Mouse (Mus musculus): ENCODE data around the gene Dusp18. TPM values are rescaled to one million over a fixed set of nuclear protein-coding genes. Genes with fewer than 3 reads are reported as not detected.

Dusp18 gene
- polyA plus RNA-seq, 1 experiment from 2014 or later = 24.7 TPM

- H3K36me3 ChIP-seq = no peaks in the 10 kb centered on the region
- H3K4me3 ChIP-seq = no peak overlapping the region
- no peak for ATAC-seq (ENCODE audit: low read depth)
- WGBS = 86% methylated on average over 3 of the region's 3 CpGs
- no peak overlapping the region for H3K4me2 ChIP-seq
- H3K27me3 ChIP-seq = no peaks in the 10 kb centered on the region
- H3K9ac ChIP-seq = no peak overlapping the region
- H3K9me3 ChIP-seq = no peaks in the 10 kb centered on the region
- peaks cover 9% of the 10 kb centered on the region for H3K4me1 ChIP-seq (replicated peaks)
- H3K27ac ChIP-seq (replicated peaks) = no peak overlapping the region
These were observed 41.3 kb downstream of the Dusp18 start for GRCm38 (mm10) chr11:3936318-3936717.

- H3K9me3 ChIP-seq = no peaks in the 10 kb centered on the region
- H3K4me1 ChIP-seq (replicated peaks) = 0 out of 2 replicates have a peak, but pooled peaks cover under 1% of the 10 kb centered on the region
- H3K36me3 ChIP-seq = no peaks in the 10 kb centered on the region
- H3K27me3 ChIP-seq = no peaks in the 10 kb centered on the region
- H3K27ac ChIP-seq (replicated peaks) = no peak overlapping the region
- no peak overlapping the region for H3K9ac ChIP-seq
- no peak overlapping the region for H3K4me3 ChIP-seq
- no peak overlapping the region for H3K4me2 ChIP-seq
- WGBS = 85% methylated on average over 13 of the region's 13 CpGs
- no peak for ATAC-seq (ENCODE audit: low read depth)
These were observed 42.4 kb downstream of the Dusp18 start for GRCm38 (mm10) chr11:3937321-3937874.

GRCm38 (mm10) chr11:3941371-3941770, 46.3 kb downstream of the Dusp18 start:
- Histone ChIP-seq H3K4me2 (no peak overlapping the region), H3K27me3 (no peaks in the 10 kb centered on the region), H3K4me3 (no peak overlapping the region), H3K9me3 (no peaks in the 10 kb centered on the region), H3K36me3 (no peaks in the 10 kb centered on the region), H3K4me1 (replicated peaks) (no peaks in the 10 kb centered on the region), H3K9ac (no peak overlapping the region), H3K27ac (replicated peaks) (no peak overlapping the region)
- 93% methylated on average over 7 of the region's 7 CpGs for whole genome bisulfite sequencing
- ATAC-seq (ENCODE audit: low read depth) = no peak

GRCm38 (mm10) chr11:3946386-3946785, 51.3 kb downstream of the Dusp18 start:
- ATAC-seq (ENCODE audit: low read depth) = no peak
- Histone ChIP-seq H3K4me3 (no peak overlapping the region), H3K9ac (no peak overlapping the region), H3K27me3 (no peaks in the 10 kb centered on the region), H3K27ac (replicated peaks) (no peak overlapping the region), H3K9me3 (no peaks in the 10 kb centered on the region), H3K4me1 (replicated peaks) (no peaks in the 10 kb centered on the region), H3K36me3 (no peaks in the 10 kb centered on the region), H3K4me2 (no peak overlapping the region)
- WGBS = 20% methylated on average over 1 of the region's 1 CpGs

Other genes with a start within 250 kb of the Dusp18 start
- gene Morc2a, start 246.0 kb upstream of the Dusp18 start, polyA plus RNA-seq (2015; fragmentation: Nextera tagmentation; extraction: Ambion mirVana) = 34.8 and 39.8 TPM in 2 replicates
- 12.3 and 16.8 TPM in 2 replicates for gene Osbp2, start 31.3 kb upstream of the Dusp18 start, polyA plus RNA-seq (2015; fragmentation: Nextera tagmentation; extraction: Ambion mirVana)
- gene 4921536K21Rik, start 142 bp upstream of the Dusp18 start, polyA plus RNA-seq (2015; fragmentation: Nextera tagmentation; extraction: Ambion mirVana) = 0.33 and 0.77 TPM in 2 replicates
- gene Slc35e4, start 19.4 kb downstream of the Dusp18 start, polyA plus RNA-seq (2015; fragmentation: Nextera tagmentation; extraction: Ambion mirVana) = 11.9 and 13.3 TPM in 2 replicates
- gene Tcn2, start 36.9 kb downstream of the Dusp18 start, polyA plus RNA-seq (2015; fragmentation: Nextera tagmentation; extraction: Ambion mirVana) = 31.1 and 31.9 TPM in 2 replicates
- 56.5 and 59.4 TPM in 2 replicates for gene Pes1, start 68.7 kb downstream of the Dusp18 start, polyA plus RNA-seq (2015; fragmentation: Nextera tagmentation; extraction: Ambion mirVana)
- 0.17 TPM in 1 of 2 replicates, not detected in the other for gene 4930556J24Rik, start 81.5 kb downstream of the Dusp18 start, polyA plus RNA-seq (2015; fragmentation: Nextera tagmentation; extraction: Ambion mirVana)
- 4.0 and 4.3 TPM in 2 replicates for gene Gal3st1, start 88.4 kb downstream of the Dusp18 start, polyA plus RNA-seq (2015; fragmentation: Nextera tagmentation; extraction: Ambion mirVana)
- not detected in 2 replicates for gene Sec14l4, start 136.2 kb downstream of the Dusp18 start, polyA plus RNA-seq (2015; fragmentation: Nextera tagmentation; extraction: Ambion mirVana)
- 0.25 TPM in 1 of 2 replicates, not detected in the other for gene Sec14l3, start 169.6 kb downstream of the Dusp18 start, polyA plus RNA-seq (2015; fragmentation: Nextera tagmentation; extraction: Ambion mirVana)
- gene Mtfp1, start 200.2 kb downstream of the Dusp18 start, polyA plus RNA-seq (2015; fragmentation: Nextera tagmentation; extraction: Ambion mirVana) = 5.4 and 6.0 TPM in 2 replicates
- 3.8 and 4.1 TPM in 2 replicates for gene Sec14l2, start 228.2 kb downstream of the Dusp18 start, polyA plus RNA-seq (2015; fragmentation: Nextera tagmentation; extraction: Ambion mirVana)
- gene Rnf215, start 240.0 kb downstream of the Dusp18 start, polyA plus RNA-seq (2015; fragmentation: Nextera tagmentation; extraction: Ambion mirVana) = 40.5 and 43.7 TPM in 2 replicates